Mouse (Mus musculus): ENCODE results near the gene Cacna2d1.

Cacna2d1 gene

DNA sequence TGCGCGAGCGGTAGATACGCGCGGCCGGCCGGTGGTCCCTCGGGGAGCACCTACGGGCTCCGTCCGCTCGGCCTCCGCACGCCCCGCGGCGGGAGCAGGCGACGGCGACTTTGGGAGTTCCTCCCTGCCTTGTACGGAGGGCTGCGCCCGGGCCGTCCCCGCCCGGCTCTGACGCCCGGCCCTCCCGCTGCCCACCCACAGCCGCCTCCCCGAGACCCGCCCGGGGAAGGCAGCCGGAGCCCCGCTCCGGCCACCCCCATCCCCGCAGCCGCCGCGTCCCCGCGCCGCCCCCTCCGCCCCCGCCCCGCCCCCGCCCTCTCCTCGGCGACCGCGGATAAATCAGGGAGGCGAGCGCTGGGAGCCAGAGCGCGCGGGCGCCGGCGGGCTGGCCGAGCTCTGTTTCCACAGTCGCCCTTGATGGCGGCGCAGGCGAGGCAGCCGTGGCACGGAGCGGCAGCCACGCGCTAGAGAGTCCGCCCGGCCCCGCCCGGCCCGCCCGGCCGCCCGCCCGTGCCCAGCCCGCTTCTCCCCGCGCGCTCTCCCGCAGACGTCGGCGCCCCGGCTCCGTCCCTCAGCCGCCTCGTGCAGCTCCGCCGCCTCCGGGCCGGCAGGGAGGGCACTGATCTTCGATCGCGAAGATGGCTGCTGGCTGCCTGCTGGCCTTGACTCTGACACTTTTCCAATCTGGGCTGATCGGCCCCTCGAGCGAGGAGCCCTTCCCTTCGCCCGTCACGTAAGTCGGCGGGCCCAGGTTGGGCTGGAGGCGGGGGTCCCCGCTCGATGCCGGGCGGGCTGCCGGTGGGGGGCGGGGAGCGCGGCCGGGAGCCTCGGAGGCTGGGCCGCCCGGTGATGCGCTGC, at the start of gene Cacna2d1:
Gene Cacna2d1 (plus strand): TSS at position 316 of the 858 bp plus-strand sequence.
- no peak for DNase-seq (ENCODE audit: extremely low read depth, low read depth)

DNA sequence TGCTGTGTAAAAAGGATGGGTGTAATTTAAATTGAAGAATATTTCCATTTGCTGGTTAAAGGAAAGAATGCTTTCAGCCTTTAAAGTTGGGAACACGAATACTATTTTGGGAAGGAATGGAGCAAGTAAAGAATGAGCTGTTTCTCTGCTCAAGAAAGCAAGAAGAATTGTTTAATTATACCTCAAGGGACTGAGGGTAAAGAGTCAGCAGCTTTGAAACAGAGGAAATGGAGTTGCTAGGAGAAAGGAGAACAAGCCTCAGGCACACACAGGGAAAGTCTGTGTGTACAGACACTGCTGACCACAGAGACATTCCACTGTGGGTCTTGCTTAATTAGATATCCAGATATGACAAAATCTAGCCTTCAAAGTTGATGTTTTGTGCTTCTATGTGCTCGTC, 39.4 kb upstream of the Cacna2d1 start:
- no peak for DNase-seq (ENCODE audit: extremely low read depth, low read depth)

DNA sequence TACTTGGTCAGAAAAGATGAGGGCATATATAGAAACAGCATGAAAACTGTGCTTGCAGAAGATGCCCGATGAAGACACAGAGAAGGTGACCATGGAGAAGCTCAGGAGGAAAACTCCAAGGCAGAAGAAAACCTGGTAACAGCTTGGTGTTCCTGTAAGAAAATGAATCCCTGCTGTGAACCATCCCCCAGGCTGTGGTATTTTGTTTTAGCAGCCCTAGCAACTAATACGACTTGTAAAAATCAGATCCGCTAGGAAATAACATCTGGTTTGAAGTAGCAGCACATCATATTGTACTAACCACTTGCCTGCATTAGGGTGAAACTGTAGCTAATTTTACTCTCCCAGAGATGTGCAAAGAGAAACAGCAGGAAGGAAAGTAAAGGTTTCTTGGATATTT, 37.8 kb upstream of the Cacna2d1 start:
- no peak for DNase-seq (ENCODE audit: extremely low read depth, low read depth)

DNA sequence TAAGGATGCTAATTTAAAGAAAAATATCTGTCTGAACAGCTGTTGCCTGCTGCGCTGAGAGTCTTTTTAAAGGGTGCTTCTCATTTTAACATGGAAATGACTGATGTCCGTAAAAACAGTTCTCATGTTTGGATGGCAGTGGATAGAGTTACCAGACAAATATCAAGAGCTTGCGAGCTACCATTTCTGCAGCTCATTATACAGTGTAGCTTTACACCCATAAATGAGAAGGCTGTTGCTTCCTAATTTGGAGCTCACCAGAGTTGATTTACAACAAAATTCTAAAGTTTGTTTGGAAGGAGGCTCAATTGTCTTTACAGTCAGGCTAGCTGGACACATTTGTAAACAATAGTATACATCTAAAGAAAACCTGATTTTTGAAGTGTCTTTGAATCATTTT, 28.0 kb upstream of the Cacna2d1 start:
- DNase-seq (ENCODE audit: extremely low read depth, low read depth), result no peak

DNA sequence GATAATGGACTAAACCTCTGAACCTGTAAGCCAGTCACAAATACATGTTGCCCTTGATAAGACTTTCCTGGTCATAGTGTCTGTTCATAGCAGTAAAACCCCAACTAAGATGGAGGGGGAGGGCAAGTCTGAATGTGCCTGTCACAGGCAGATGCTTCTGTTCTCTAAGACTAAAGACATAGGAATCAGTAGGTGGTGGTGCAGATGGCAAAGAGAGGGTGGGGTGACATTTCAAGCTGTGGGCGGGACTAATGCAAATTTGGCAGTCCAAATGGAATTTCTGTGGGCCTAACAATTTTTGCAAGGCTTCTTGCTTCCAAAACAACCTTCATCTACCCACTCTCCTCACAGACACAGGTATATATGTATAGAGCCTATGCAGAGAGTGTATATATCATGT, 19.6 kb upstream of the Cacna2d1 start:
- DNase-seq (ENCODE audit: extremely low read depth, low read depth), result no peak

DNA sequence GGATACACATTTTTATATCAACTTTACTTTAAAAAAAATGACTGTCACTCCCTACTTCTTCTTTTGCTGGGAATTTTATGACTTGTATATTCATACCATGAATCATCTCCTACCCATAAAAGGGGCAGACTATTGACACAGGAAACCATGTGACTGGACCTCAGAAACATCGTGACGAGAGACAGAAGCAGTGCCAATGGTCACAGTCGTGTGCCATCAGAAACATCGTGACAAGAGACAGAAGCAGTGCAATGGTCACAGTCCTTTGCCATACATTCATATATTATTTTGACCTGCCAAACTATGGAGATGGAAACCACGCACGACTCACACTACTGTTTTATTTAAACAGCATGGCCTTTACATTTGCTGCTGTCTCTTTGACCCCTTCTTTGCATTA, 6.0 kb upstream of the Cacna2d1 start:
- DNase-seq (ENCODE audit: extremely low read depth, low read depth), result no peak

DNA sequence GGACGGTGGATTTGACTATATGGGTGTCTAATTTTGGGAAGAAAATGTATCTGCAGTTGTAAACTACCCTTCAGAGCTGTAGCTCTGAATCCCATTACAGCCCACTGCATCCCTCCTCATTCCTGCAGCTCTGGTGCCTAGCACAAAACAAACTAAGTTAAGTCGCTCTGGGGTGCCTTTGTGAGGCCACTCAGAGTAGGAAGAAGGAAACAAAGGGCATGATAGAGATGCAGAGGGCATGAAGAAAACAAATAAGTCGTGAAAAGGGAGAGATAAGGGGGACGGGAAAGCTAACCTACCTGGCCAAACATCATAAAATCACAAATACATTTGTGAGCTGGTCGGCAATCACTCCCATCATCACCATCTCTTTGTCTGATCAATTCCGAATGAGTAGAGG, 1.5 kb upstream of the Cacna2d1 start:
- no peak for DNase-seq (ENCODE audit: extremely low read depth, low read depth)

DNA sequence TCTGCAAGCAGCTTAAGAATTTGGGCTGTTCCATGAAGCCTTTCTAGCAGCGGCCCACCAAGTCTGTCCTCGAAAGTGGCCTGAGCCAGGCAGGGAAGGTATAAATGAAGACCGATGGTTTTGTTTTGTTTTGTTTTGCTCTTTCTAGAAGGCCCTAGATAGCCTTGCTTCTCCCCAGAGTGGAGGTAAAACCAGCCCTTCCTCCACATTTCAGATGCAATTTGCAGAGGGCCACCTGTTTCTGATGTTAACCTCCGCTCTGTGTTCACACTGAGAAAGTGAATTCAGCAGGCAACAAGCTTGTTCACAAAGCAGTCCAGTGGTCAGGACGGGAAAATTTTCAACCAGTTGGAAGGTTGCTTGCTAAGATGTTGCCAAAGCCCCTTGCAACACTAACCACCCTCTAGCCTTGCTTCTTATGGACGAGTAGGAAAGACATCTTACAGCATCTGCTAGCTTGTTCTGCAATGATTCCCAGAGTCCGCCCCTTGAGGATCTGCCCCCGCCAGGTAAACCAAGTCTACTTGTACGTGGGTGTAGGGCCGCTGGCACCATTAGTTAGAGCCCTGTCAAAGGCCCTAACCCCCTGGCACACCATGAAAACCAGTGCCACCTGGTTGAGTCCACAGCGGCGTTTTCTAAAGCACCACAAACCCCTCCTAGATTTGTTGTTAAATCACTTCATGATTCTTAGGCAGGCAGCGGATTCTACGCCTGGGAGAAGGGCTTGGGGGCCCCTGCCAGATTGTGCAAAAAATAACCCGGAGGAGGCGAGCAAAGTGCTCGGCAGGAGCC, 713 bp upstream of the Cacna2d1 start:
- no peak for DNase-seq (ENCODE audit: extremely low read depth, low read depth)

DNA sequence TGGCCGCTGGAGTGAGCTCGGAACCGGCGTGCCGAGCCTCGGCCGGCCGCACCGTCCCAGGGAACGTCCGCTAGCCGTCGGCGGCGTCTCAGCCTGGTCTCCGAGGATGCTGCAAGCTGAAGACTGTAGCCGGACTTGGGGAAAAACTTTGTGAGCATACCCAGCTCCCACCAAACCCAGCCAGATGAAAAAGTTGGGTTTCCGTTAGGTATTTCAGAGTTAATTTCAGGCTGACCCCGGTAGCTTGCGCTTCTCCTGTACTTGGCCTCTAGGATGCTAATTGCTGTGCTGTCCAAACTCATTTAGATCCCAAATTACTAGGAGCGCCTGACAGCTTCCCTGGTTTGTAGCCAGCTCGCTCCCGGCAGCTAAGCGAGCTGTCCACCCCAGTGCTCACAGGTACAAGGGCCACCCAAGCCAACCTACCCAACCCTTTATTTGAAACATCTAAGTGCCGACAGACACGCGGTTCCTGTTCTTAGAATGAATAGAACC, 790 bp downstream of the Cacna2d1 start:
- DNase-seq (ENCODE audit: extremely low read depth, low read depth), result no peak

DNA sequence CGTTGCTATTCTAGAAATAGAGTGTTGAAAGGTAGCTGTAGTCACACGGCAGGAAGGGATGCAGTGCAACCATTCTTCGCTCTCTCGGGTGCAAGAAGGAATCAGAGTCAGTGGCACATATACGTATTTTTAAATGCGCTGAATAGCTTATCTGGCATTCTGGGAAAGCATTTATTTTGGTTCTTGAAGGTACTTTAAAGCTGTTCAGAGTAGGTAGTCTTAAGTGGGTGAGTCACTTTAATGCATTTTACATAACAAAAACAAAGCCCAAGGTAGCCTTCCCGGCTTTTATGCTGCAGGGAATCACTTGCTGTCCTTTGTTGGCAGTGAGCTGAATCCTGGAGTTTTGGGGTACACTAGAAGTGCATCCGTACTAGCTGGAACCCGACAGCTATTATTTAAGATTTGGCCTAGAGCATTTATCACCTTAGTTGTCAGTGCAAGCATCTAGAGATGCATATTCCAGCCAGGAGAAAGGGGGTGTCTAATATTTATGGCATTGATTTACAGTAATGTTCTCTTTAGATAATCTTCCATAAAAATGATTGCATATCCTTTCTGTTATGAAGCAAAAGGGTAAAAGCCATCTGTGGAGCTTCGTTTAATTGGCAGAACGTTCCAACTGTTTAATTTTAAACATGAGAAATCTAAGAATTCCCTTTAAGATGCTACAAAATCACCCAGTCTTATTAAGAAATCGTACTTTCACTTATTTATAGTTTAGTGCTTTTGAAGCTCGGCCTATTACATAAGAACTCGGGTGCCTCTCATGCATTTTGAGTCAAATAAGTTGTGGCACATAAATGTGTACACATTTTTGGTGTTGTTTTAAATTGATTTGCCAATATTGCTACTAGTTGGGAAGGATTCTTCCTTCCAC, 1.6 kb downstream of the Cacna2d1 start:
- no peak for DNase-seq (ENCODE audit: extremely low read depth, low read depth)

DNA sequence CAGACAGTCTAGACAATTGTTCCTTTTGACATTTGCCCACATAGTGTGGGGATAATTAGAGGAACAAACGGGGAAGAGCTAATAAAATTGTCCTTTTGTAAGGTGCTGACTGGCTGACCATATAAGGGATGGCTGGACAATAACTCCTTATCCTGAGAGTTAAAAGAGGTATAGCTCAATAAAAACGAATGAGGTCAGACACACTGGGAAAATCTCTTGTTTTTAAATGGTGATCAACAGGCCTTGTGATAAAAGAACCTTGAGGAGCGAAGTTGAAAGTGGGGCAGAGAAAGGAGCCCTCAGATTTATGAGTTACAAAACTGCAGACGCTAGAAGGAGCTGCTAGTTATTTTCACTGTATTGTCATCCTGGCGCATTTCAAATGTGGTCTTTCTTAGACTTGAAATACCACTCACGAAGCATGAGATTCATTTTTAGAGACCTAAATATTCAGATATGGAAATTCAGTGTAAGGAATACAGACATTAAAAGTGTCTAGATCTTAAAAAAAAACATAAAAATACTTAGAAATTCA, 6.8 kb downstream of the Cacna2d1 start:
- no peak for DNase-seq (ENCODE audit: extremely low read depth, low read depth)

DNA sequence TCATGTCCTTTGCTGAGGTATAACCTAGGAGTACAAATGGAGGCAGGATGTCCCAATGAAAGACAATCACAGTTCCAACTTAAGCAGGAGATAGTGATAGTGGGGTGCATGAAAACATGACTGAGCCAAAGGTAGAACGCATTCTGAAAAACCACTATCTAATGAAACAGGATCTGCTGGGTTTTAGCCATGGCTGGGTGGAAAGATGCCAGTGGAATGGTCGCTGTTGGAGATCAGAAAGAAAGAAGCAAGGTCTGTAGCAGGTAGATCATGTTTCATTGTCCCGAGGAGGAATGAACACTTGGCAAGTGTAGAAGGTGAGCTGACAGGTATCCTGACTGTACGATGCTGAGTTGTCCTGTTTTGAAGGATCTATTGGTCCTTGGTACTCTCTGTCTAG, 7.6 kb downstream of the Cacna2d1 start:
- no peak for DNase-seq (ENCODE audit: extremely low read depth, low read depth)

DNA sequence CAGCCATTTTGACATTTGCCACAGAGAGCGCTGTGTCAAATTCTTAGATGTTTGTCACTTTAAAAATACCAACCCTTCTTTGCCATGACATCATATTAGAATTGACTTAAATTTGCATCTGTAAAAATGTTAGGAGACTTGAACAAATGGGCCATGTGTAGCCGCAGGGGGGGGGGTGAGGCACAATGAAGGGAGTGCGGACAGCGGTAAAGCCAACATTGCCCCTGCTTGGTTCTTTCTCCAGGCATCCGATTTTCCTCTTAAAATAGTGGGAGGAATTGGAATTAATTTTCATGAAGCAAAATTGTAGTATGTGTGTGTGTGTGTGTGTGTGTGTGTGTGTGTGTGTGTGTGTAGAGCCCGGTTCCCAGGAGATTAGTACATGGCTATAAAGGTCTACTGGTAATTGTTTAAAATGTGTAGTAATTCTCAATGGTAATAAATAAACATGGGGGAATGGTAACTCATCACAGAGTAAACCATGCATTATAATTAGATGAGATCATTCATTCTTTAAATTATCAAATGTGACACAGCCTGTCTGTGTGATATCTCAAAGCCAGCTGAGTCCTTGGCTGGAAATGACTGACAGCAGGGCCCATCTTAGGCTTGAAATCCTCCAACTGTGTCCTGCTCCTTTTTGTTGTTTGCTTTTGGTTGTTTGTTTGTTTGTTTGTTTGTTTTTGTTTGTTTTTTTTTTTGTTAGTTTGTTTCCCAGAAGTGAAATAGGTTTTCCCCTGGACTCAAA, 14.0 kb downstream of the Cacna2d1 start:
- DNase-seq (ENCODE audit: extremely low read depth, low read depth), result no peak

DNA sequence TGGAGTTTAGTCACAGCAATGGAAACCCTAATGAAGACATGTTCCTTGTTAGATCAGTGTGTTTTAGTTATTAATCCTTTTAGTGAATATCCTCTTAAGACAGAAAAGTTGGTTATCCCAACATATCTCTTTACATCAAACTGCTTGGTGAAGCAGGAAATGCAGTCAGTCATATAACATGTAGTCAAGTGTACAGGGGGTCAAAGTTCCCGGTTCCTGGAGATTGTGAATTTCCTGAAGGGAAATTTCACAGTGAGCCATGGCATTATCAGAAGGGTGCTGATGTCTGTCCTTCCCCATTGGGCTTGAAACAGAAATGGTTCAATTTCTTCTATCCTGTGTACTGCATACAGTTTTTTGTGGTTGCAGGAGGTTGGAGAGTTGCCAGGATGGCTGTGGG, 25.3 kb downstream of the Cacna2d1 start:
- DNase-seq (ENCODE audit: extremely low read depth, low read depth), result no peak

DNA sequence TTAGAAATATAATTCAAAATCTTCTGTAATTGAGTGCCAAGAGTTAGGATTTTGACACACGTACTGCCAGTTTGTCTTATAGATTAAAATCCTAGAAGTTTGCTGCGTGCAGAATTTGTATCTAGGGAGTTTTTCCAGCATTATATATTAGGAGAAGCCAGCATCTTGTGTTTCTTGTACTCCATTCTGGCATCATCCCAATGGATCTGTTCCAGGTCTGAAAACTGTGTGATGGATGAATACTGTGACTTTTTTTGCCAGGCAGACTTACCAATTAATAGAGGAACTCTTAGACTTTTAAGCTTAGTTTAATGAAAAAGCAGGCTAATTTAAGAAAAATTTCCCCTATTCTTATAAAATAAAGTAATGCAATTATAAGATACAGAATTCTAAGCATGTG, 27.4 kb downstream of the Cacna2d1 start:
- no peak for DNase-seq (ENCODE audit: extremely low read depth, low read depth)

DNA sequence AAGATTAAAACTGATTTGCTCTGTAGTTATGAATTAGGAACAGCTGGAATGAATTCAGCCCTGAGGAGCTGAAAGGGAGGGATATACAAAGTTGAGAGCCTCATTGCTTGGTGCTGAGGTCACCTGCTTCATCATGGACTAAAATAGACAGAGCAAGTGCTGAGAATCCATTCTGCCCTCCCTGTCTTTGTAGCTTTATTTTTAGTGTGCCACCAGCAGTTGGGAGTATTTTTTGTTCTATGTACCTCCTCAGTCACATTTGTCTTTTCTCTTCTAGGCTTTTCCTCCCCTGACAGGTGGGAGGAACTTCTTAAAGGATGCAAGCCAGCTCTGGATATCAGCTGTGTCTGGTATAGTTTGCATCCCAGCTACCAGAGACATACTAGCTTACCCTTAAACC, 32.4 kb downstream of the Cacna2d1 start:
- DNase-seq (ENCODE audit: extremely low read depth, low read depth), result no peak

DNA sequence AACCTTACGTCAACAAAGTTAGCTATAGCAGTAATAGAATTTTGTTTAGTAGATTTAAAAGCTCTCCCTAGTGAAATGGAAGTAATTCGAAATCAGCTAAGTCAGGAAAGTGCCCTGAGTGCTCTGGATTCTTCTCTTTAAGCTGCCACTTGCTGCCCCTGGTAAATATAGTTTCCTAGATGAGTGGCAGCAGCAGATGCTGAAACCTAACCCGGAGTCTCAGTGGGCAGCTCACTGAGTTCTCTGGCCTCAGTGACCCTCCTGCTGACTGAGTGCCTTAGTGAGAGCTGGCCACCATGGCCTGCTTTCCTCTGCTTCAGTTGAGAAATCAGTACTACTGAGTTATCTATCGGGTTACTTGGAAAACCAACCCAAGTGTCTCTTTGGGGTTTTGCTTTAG, 37.3 kb downstream of the Cacna2d1 start:
- no peak for DNase-seq (ENCODE audit: extremely low read depth, low read depth)

DNA sequence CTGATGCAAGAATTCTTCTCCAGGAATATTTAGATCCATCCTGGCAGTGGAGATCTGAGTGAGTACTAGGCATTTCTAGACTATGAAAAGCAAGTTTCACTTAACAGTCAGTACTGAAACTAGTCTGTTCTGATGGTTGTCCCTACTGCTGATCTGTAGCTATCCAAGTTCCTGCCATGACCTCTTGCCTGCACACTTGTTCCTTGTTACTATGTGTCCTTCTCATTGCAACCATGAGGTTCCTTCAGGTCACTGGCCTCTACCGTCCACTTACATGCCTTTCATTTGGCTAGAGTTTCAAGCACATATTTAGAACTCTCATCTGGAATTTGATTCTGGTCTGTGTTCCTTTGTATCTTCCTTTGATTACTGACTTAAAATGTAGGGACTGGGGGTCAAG, 37.9 kb downstream of the Cacna2d1 start:
- no peak for DNase-seq (ENCODE audit: extremely low read depth, low read depth)

DNA sequence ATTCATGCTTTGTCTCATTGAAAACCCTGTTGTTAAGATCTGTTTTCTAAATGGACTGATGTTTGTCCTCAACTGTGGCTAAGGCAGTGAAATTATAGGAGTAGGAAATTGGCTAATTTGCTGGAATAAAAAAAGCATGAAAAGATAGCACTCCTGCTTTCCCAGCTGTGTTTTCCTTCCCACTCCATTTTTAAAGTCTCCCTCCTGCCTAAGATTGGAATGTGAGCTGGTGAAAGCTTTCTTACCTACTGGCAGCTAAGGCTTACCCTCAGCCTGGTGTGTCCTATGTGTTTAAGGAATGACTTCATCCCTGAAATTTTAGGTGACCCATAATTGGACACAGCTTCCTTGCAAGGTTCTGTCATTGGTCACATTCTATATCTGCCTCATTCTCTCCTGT, 40.2 kb downstream of the Cacna2d1 start:
- DNase-seq (ENCODE audit: extremely low read depth, low read depth), result no peak

DNA sequence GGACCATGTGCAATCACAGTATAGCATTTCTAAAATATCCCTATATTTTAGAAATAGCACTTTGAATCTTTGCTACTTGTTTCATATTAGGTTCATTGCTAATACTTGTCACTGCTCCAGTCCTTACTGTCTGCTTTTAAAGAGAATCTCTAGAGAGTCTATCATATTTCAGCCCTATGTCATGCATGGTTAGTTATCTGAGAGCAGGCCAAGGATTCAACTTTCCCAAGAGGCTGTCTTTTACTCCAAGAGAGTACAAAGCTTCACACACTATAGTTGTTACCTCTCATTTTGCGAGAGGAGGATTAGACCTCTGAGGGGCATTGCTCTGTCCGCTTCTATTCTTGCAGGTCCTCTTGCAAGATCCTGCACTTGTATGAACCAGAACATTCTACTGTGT, 44.7 kb downstream of the Cacna2d1 start:
- no peak for DNase-seq (ENCODE audit: extremely low read depth, low read depth)

DNA sequence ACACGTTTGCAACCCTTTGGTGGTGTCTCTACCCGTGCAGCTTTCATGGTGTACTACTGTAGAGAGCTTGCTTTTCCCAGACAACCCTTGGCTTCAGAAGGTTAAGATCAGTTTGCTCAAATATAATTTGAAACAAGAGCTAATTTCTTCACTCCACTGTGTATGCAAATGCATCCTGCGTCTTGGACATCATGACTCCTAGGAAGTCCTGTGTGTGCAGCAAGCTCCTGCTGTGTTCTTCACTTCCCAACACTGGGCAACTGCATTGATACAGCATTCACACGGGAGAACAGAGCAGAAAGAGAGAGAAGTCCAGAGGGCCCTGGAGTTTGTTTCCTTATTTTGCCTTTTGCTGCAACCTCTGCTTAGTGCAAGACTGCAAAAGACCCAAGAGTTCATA, 48.1 kb downstream of the Cacna2d1 start:
- no peak for DNase-seq (ENCODE audit: extremely low read depth, low read depth)
